Mouse (Mus musculus): Measurements from ENCODE around the gene 1700016K19Rik. TPM values are rescaled to one million over a fixed set of nuclear protein-coding genes. Genes with fewer than 3 reads are reported as not detected.

1700016K19Rik gene
- polyA plus RNA-seq, 1 experiment from 2014 or later: 1.7 TPM

- Histone ChIP-seq H3K4me3 (ENCODE audit: low read depth, low read length) (no peak overlapping the region), H3K27ac (ENCODE audit: low read depth, low read length) (no peak overlapping the region), H3K9me3 (ENCODE audit: control insufficient read depth, low read length) (no peaks in the 10 kb centered on the region), H3K9ac (replicated peaks; ENCODE audit: low read depth, low read length) (no peak overlapping the region), H3K27me3 (ENCODE audit: control insufficient read depth, insufficient read depth, low read length) (peaks cover 2% of the 10 kb centered on the region; the same call in 1 of the 2 replicates), H3K4me1 (ENCODE audit: control insufficient read depth, insufficient read depth, low read length) (peaks cover 24% of the 10 kb centered on the region), H3K4me2 (ENCODE audit: low read depth, low read length) (0 out of 2 replicates have a peak overlapping the region, but pooled peaks have one; percentile 3), H3K36me3 (ENCODE audit: control insufficient read depth, insufficient read depth, low read length) (no peaks in the 10 kb centered on the region)
- WGBS: 27% methylated on average over 4 of the region's 4 CpGs
- no peak for ATAC-seq (ENCODE audit: low read depth)
Observed at GRCm38 (mm10) chr11:75964476-75964730, 35.3 kb upstream of the 1700016K19Rik start.

DNA sequence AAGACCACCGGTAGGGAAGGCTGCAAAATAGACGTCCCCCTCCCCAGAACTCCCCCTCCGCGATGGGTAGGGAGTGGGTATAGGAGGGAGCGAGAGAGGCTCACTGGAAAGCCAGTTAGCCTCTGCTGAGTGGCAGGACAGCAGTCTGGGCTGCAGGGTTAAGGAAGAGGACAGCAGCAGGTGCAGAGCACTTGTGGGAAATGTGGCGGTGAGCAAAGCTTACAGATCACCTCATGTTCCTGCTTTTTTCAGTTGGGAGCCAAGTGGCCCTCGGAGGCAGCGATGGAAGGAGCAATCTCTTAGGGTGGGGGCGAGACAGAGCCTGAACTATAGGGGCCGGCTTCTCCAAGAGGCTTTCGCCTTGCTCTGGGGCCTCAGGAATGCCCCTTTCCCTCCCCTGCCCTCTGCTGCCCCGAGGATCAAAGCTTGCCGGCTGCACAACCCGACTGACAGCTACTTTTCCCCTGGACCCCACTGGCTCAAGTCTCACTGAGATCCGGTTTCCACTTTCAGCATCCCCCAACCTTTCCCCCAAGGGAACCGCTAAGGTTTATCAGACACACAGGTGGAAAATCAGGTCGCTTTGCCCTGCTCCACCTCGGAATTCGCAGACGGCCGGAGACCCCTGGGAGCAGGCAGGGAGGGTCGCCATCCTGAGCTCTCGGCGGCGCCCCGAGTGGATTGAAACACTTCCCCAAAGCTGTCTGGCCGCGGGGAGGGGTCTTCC lies 33.9 kb upstream of the 1700016K19Rik start:
- no peak for ATAC-seq (ENCODE audit: low read depth)
- Histone ChIP-seq H3K27me3 (ENCODE audit: control insufficient read depth, insufficient read depth, low read length) (peaks cover 2% of the 10 kb centered on the region; the same call in 1 of the 2 replicates), H3K9me3 (ENCODE audit: control insufficient read depth, low read length) (no peaks in the 10 kb centered on the region), H3K9ac (replicated peaks; ENCODE audit: low read depth, low read length) (peak overlapping the region; percentile 59; the same call in 1 of the 2 replicates), H3K4me1 (ENCODE audit: control insufficient read depth, insufficient read depth, low read length) (peaks cover 24% of the 10 kb centered on the region), H3K4me3 (ENCODE audit: low read depth, low read length) (peak overlapping the region; percentile 47), H3K36me3 (ENCODE audit: control insufficient read depth, insufficient read depth, low read length) (no peaks in the 10 kb centered on the region), H3K27ac (ENCODE audit: low read depth, low read length) (no peak overlapping the region), H3K4me2 (ENCODE audit: low read depth, low read length) (peak overlapping the region; percentile 94)
- 6% methylated on average over 28 of the region's 28 CpGs for WGBS

- Histone ChIP-seq H3K36me3 (ENCODE audit: control insufficient read depth, insufficient read depth, low read length) (no peaks in the 10 kb centered on the region), H3K4me3 (ENCODE audit: low read depth, low read length) (peak overlapping the region; percentile 47), H3K27ac (ENCODE audit: low read depth, low read length) (no peak overlapping the region), H3K9ac (replicated peaks; ENCODE audit: low read depth, low read length) (peak overlapping the region; percentile 59), H3K9me3 (ENCODE audit: control insufficient read depth, low read length) (no peaks in the 10 kb centered on the region), H3K27me3 (ENCODE audit: control insufficient read depth, insufficient read depth, low read length) (peaks cover 2% of the 10 kb centered on the region; the same call in 1 of the 2 replicates), H3K4me1 (ENCODE audit: control insufficient read depth, insufficient read depth, low read length) (peaks cover 24% of the 10 kb centered on the region), H3K4me2 (ENCODE audit: low read depth, low read length) (peak overlapping the region; percentile 94)
- ATAC-seq (ENCODE audit: low read depth): peak; percentile 72
- under 1% methylated on average over 81 of the region's 90 CpGs for WGBS
Observed at GRCm38 (mm10) chr11:75966401-75967372, 33.0 kb upstream of the 1700016K19Rik start.

DNA sequence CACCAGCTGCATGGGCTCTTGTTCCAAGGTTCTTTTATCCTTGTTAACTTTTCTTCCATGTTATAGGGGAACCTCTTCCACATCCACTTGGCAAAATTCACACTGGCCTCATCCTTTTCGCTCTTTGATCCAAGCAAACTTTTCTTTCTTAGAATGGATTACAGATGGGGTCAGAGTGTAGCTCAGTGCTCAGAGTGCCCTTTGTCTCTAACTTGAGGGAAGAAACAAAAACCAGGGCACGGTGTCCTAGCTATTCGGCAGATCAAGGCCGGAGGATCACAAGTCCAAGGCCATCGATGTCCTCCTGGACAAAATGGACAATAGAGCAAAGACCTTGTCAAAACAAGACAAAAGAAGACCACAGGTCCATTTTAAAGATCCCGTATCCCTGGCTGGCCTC lies 31.0 kb upstream of the 1700016K19Rik start:
- 86% methylated on average over 6 of the region's 6 CpGs for WGBS
- no peak overlapping the region for H3K4me2 ChIP-seq (ENCODE audit: low read depth, low read length)
- no peak overlapping the region for H3K9ac ChIP-seq (replicated peaks; ENCODE audit: low read depth, low read length)
- H3K4me1 ChIP-seq (ENCODE audit: control insufficient read depth, insufficient read depth, low read length): peaks cover 20% of the 10 kb centered on the region
- H3K27me3 ChIP-seq (ENCODE audit: control insufficient read depth, insufficient read depth, low read length): peaks cover 2% of the 10 kb centered on the region; the same call in 1 of the 2 replicates
- no peaks in the 10 kb centered on the region for H3K36me3 ChIP-seq (ENCODE audit: control insufficient read depth, insufficient read depth, low read length)
- no peak overlapping the region for H3K27ac ChIP-seq (ENCODE audit: low read depth, low read length)
- H3K4me3 ChIP-seq (ENCODE audit: low read depth, low read length): no peak overlapping the region
- no peaks in the 10 kb centered on the region for H3K9me3 ChIP-seq (ENCODE audit: control insufficient read depth, low read length)
- no peak for ATAC-seq (ENCODE audit: low read depth)

- WGBS: 25% methylated on average over 3 of the region's 3 CpGs
- no peak overlapping the region for H3K27ac ChIP-seq (ENCODE audit: low read depth, low read length)
- ATAC-seq (ENCODE audit: low read depth): no peak
Observed at GRCm38 (mm10) chr11:75970629-75971028, 29.1 kb upstream of the 1700016K19Rik start.

DNA sequence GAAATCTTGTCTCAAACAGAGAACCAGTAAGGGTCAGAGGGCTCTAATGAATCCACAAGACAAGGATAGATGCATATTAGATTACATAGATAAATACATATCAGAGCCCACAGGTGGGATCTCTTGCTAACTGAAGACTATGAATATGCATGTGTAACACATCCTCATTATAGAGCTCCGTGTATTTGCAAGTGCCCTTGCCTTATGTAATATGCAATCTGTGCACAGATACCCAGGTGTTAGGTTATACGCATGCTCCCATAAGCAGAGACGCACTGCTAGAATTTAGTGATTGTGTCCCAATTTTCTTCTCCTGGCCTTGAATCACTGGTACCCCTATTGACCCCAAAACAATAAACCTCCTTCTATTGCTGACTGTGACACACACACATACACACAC lies 27.5 kb upstream of the 1700016K19Rik start:
- Histone ChIP-seq H3K4me1 (ENCODE audit: control insufficient read depth, insufficient read depth, low read length) (no peaks in the 10 kb centered on the region), H3K27me3 (ENCODE audit: control insufficient read depth, insufficient read depth, low read length) (no peaks in the 10 kb centered on the region), H3K9me3 (ENCODE audit: control insufficient read depth, low read length) (no peaks in the 10 kb centered on the region), H3K36me3 (ENCODE audit: control insufficient read depth, insufficient read depth, low read length) (no peaks in the 10 kb centered on the region), H3K27ac (ENCODE audit: low read depth, low read length) (no peak overlapping the region), H3K4me2 (ENCODE audit: low read depth, low read length) (no peak overlapping the region), H3K9ac (replicated peaks; ENCODE audit: low read depth, low read length) (no peak overlapping the region), H3K4me3 (ENCODE audit: low read depth, low read length) (no peak overlapping the region)
- WGBS: 87% methylated on average over 3 of the region's 3 CpGs
- no peak for ATAC-seq (ENCODE audit: low read depth)

More at GRCm38 (mm10) chr11:75970629-75971028, 29.1 kb upstream of the 1700016K19Rik start:
- H3K36me3 ChIP-seq (ENCODE audit: control insufficient read depth, insufficient read depth, low read length): no peaks in the 10 kb centered on the region
- no peak overlapping the region for H3K4me3 ChIP-seq (ENCODE audit: low read depth, low read length)
- no peak overlapping the region for H3K4me2 ChIP-seq (ENCODE audit: low read depth, low read length)
- peaks cover 12% of the 10 kb centered on the region for H3K4me1 ChIP-seq (ENCODE audit: control insufficient read depth, insufficient read depth, low read length)
- H3K27me3 ChIP-seq (ENCODE audit: control insufficient read depth, insufficient read depth, low read length): 0 out of 2 replicates have a peak, but pooled peaks cover 2% of the 10 kb centered on the region
- H3K9ac ChIP-seq (replicated peaks; ENCODE audit: low read depth, low read length): no peak overlapping the region
- no peaks in the 10 kb centered on the region for H3K9me3 ChIP-seq (ENCODE audit: control insufficient read depth, low read length)

GRCm38 (mm10) chr11:75972916-75973567 lies 26.7 kb upstream of the 1700016K19Rik start:
- ATAC-seq (ENCODE audit: low read depth): no peak
- H3K36me3 ChIP-seq (ENCODE audit: control insufficient read depth, insufficient read depth, low read length): no peaks in the 10 kb centered on the region
- no peaks in the 10 kb centered on the region for H3K27me3 ChIP-seq (ENCODE audit: control insufficient read depth, insufficient read depth, low read length)
- H3K9me3 ChIP-seq (ENCODE audit: control insufficient read depth, low read length): no peaks in the 10 kb centered on the region
- no peak overlapping the region for H3K9ac ChIP-seq (replicated peaks; ENCODE audit: low read depth, low read length)
- H3K4me3 ChIP-seq (ENCODE audit: low read depth, low read length): no peak overlapping the region
- H3K4me2 ChIP-seq (ENCODE audit: low read depth, low read length): no peak overlapping the region
- H3K4me1 ChIP-seq (ENCODE audit: control insufficient read depth, insufficient read depth, low read length): no peaks in the 10 kb centered on the region
- WGBS: 32% methylated on average over 7 of the region's 7 CpGs
- H3K27ac ChIP-seq (ENCODE audit: low read depth, low read length): no peak overlapping the region

DNA sequence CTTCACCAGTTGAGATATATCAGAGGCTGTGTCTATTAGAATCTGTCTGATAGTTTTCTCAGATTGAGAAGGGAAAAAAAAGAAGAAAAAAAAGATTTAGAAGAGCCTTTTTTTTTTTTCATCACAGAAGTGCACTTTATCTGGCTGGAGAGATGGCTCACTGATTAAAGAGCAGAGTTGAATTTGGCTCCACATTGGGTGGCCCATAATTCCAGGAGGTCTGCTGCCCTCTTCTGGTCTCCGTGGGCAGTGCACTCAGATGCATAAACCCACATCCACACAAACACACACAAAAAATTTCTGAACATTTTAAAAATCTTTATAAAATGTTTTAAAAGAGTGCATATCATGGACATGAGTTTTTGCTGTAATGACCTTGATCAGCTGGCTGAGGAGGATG lies 25.7 kb upstream of the 1700016K19Rik start:
- Histone ChIP-seq H3K4me2 (ENCODE audit: low read depth, low read length) (no peak overlapping the region), H3K27ac (ENCODE audit: low read depth, low read length) (no peak overlapping the region), H3K9ac (replicated peaks; ENCODE audit: low read depth, low read length) (no peak overlapping the region), H3K9me3 (ENCODE audit: control insufficient read depth, low read length) (no peaks in the 10 kb centered on the region), H3K27me3 (ENCODE audit: control insufficient read depth, insufficient read depth, low read length) (no peaks in the 10 kb centered on the region), H3K4me1 (ENCODE audit: control insufficient read depth, insufficient read depth, low read length) (no peaks in the 10 kb centered on the region), H3K36me3 (ENCODE audit: control insufficient read depth, insufficient read depth, low read length) (no peaks in the 10 kb centered on the region), H3K4me3 (ENCODE audit: low read depth, low read length) (no peak overlapping the region)
- ATAC-seq (ENCODE audit: low read depth): no peak
- 83% methylated on average over 1 of the region's 1 CpGs for WGBS
